Mouse (Mus musculus): ENCODE results near the gene Fgr.
A peak's percentile ranks its signal among the peaks of the same experiment; 100 is the strongest.
"Not testable (repeated sequence)": the region's sequence is repeated elsewhere in the genome, so short reads cannot be mapped to it uniquely, and the experiment has no call there.

Gene Fgr

DNA sequence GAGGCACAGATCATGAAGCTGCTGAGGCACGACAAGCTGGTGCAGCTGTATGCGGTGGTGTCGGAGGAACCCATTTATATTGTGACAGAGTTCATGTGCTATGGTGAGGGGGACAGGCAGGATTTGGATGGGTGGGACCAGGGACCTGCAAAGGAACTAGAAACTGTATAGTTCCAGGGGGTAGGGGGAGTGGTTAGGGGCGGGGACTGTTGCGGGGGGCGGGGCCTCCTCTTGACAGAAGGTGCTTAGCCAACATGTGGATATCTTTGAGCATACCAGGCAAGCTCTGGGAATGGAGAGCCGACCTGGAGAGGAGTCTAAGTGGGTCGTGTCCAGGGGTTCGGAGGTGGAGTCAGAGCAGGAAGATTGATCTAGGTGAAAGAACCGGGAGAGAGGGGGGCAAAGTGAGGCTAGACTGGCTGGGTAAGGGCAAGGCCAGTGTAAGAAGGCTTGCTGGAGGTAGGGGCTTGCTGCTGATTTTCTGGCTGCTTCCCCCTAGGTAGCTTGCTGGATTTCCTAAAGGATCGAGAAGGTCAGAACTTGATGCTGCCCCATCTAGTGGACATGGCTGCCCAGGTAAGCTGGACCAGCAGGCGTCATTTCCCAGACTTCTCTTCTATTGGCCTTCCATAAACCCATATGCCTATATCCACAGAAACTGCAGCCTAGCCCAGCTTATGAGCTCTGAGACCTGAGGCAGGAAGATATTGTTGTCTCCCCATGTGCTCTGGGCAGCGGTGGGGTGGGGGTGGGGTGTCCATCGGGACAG is 23.8 kb downstream of the Fgr start:
- no peaks in the 10 kb centered on the region for H3K27me3 ChIP-seq (ENCODE audit: control insufficient read depth, insufficient read depth, low read length, poor library complexity, severe bottlenecking)
- DNase-seq (ENCODE audit: low read depth, low spot score) = no peak
- H3K36me3 ChIP-seq (ENCODE audit: control insufficient read depth, insufficient read depth, low read length, poor library complexity, severe bottlenecking) = peaks cover 14% of the 10 kb centered on the region; the same call in 1 of the 2 replicates

- no peaks in the 10 kb centered on the region for H3K27me3 ChIP-seq (ENCODE audit: control insufficient read depth, insufficient read depth, low read length, poor library complexity, severe bottlenecking)
- H3K36me3 ChIP-seq (ENCODE audit: control insufficient read depth, insufficient read depth, low read length, poor library complexity, severe bottlenecking) = peaks cover 11% of the 10 kb centered on the region; the same call in 1 of the 2 replicates
- no peak for DNase-seq (ENCODE audit: low read depth, low spot score)
Measured at GRCm38 (mm10) chr4:133002896-133003295, 29.0 kb downstream of the Fgr start.

GRCm38 (mm10) chr4:133003316-133004018 is 29.6 kb downstream of the Fgr start:
- H3K36me3 ChIP-seq (ENCODE audit: control insufficient read depth, insufficient read depth, low read length, poor library complexity, severe bottlenecking) = peaks cover 11% of the 10 kb centered on the region; the same call in 1 of the 2 replicates
- no peaks in the 10 kb centered on the region for H3K27me3 ChIP-seq (ENCODE audit: control insufficient read depth, insufficient read depth, low read length, poor library complexity, severe bottlenecking)
- DNase-seq (ENCODE audit: low read depth, low spot score) = no peak

- no peaks in the 10 kb centered on the region for H3K27me3 ChIP-seq (ENCODE audit: control insufficient read depth, insufficient read depth, low read length, poor library complexity, severe bottlenecking)
- H3K36me3 ChIP-seq (ENCODE audit: control insufficient read depth, insufficient read depth, low read length, poor library complexity, severe bottlenecking) = peaks cover 11% of the 10 kb centered on the region; the same call in 1 of the 2 replicates
- DNase-seq (ENCODE audit: low read depth, low spot score) = peak; percentile 86
Measured at GRCm38 (mm10) chr4:133005233-133005632, 31.3 kb downstream of the Fgr start.

DNA sequence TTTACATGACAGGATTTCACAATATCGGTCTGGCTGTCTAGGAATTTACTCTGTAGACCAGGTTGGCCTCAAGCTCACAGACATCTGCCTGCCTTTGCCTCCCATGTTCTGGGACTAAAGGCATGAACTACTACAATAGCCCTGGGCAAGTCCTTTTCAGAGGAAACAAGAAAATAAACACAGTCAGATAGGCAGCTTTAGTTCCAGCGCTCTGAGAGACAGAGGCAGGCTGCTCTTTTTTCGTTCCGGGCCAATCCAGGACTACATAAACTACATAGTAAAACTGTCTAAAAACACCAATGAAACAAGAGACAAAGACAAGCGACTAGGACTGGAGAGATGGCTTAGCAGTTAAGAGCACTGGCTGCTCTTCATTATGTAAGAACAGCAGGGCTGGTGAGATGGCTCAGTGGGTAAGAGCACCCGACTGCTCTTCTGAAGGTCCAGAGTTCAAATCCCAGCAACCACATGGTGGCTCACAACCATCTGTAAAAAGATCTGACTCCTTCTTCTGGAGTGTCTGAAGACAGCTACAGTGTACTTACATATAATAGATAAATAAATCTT is 32.1 kb downstream of the Fgr start:
- not testable (repeated sequence) for H3K27me3 ChIP-seq (ENCODE audit: control insufficient read depth, insufficient read depth, low read length, poor library complexity, severe bottlenecking); DNase-seq (ENCODE audit: low read depth, low spot score); H3K36me3 ChIP-seq (ENCODE audit: control insufficient read depth, insufficient read depth, low read length, poor library complexity, severe bottlenecking)

GRCm38 (mm10) chr4:133007513-133008380 is 33.9 kb downstream of the Fgr start:
- DNase-seq (ENCODE audit: low read depth, low spot score) = no peak
- peaks cover 3% of the 10 kb centered on the region; the same call in 1 of the 2 replicates for H3K27me3 ChIP-seq (ENCODE audit: control insufficient read depth, insufficient read depth, low read length, poor library complexity, severe bottlenecking)
- H3K36me3 ChIP-seq (ENCODE audit: control insufficient read depth, insufficient read depth, low read length, poor library complexity, severe bottlenecking) = no peaks in the 10 kb centered on the region

GRCm38 (mm10) chr4:133009131-133009530 is 35.2 kb downstream of the Fgr start:
- Histone ChIP-seq H3K36me3 (ENCODE audit: control insufficient read depth, insufficient read depth, low read length, poor library complexity, severe bottlenecking) (no peaks in the 10 kb centered on the region), H3K27me3 (ENCODE audit: control insufficient read depth, insufficient read depth, low read length, poor library complexity, severe bottlenecking) (peaks cover 3% of the 10 kb centered on the region; the same call in 1 of the 2 replicates)
- peak; percentile 76 for DNase-seq (ENCODE audit: low read depth, low spot score)

- DNase-seq (ENCODE audit: low read depth, low spot score) = no peak
- Histone ChIP-seq H3K36me3 (ENCODE audit: control insufficient read depth, insufficient read depth, low read length, poor library complexity, severe bottlenecking) (no peaks in the 10 kb centered on the region), H3K27me3 (ENCODE audit: control insufficient read depth, insufficient read depth, low read length, poor library complexity, severe bottlenecking) (peaks cover 3% of the 10 kb centered on the region; the same call in 1 of the 2 replicates)
Measured at GRCm38 (mm10) chr4:133009676-133010075, 35.8 kb downstream of the Fgr start.

DNA sequence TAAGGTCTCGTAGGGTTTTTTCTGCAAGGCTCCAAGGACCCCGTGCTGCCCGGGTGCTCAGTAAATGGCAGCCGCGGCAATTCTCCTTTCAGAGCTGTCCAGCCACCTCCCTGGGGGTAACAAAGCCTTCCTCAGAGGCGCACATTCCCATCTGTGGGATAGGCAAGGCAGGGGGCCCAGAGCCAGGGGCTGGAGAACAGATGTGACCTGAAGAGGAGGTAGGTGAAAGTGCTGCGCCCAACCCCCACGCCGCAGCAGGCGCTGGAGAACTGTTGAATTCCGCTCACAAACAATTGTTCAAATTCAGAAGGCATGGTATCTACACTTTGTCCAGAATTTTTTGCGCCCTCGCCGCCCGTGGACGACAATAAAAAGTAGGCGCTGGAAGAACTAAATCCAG is 36.7 kb downstream of the Fgr start:
- H3K27me3 ChIP-seq (ENCODE audit: control insufficient read depth, insufficient read depth, low read length, poor library complexity, severe bottlenecking) = peaks cover 3% of the 10 kb centered on the region; the same call in 1 of the 2 replicates
- no peak for DNase-seq (ENCODE audit: low read depth, low spot score)
- no peaks in the 10 kb centered on the region for H3K36me3 ChIP-seq (ENCODE audit: control insufficient read depth, insufficient read depth, low read length, poor library complexity, severe bottlenecking)

GRCm38 (mm10) chr4:133011028-133011820 is 37.3 kb downstream of the Fgr start, which contains the start of gene Ahdc1:
Gene Ahdc1 (plus strand): TSS chr4:133011260.
- no peaks in the 10 kb centered on the region for H3K36me3 ChIP-seq (ENCODE audit: control insufficient read depth, insufficient read depth, low read length, poor library complexity, severe bottlenecking)
- peaks cover 3% of the 10 kb centered on the region; the same call in 1 of the 2 replicates for H3K27me3 ChIP-seq (ENCODE audit: control insufficient read depth, insufficient read depth, low read length, poor library complexity, severe bottlenecking)
- DNase-seq (ENCODE audit: low read depth, low spot score) = peak; percentile 90

DNA sequence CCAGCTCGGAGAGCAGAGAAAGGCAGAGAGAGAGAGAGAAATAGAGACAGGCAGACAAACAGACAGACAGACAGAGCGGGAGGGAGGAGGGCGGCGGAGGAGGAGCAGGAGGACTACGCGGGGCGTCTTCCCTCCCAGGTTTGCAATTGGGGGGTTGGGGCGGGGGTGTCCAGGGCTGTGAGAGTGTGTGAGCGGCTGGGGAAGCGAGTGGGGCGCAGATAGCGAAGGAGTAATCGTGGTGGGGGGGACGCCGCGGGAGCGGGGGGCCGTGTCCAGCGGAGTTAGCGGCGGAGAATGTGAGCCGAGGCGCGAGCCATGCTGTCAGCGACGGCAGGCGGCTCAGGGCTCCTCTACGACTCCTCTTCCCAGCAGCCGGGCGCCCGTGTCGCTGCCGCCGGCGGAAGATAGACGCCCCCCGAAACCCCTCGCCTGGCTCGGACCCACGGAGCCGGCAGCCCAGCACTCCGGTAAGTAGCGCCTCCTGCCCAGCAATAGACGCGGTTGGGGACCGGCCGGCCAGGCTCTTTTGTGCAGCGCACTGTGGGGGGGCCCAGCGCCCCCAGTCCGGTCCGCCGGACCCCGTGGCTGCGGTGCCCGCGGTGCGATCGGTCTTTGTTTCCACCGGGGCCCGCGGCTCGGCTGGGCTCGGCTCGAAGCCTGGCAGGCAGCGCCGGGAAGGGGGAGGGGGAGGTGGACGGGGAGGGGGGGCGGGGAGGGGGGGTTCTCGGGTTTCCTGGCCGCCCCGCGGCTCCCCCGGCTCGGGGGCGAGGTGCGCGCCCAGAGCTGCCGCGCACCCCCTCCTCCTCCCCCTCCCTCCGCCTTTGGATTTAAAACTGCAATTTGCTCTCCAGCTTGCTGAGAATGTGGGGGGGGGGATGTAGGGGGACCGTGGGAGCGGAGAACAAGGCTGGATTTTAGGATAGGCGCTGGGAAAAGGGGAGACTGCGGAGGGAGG is 38.2 kb downstream of the Fgr start:
- DNase-seq (ENCODE audit: low read depth, low spot score) = peak; percentile 41
- no peaks in the 10 kb centered on the region for H3K36me3 ChIP-seq (ENCODE audit: control insufficient read depth, insufficient read depth, low read length, poor library complexity, severe bottlenecking)
- H3K27me3 ChIP-seq (ENCODE audit: control insufficient read depth, insufficient read depth, low read length, poor library complexity, severe bottlenecking) = peaks cover 3% of the 10 kb centered on the region; the same call in 1 of the 2 replicates

DNA sequence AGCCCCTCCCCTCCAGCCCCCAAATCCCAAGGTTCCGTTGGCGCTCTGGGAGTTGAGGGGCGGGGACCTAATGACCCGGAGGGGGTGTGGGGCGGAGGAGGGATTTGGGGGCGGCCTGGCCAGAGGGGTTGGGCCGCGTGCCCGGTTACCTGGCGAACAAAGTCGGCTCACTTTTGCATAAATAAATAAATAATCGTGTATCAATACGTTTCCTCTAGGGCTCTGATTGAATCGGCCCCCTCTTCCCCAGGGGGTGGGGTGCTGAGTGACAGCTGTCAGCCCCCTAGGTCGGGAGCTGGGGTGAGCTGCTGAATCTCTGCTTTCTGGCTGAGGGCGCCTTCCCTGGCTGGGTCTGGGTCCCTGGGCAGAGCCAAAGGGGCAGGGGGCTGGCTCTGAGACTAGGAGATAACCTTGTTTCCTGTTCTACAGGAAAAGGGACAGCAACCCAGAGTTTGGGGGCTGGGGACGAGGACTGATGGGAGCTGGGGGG is 38.9 kb downstream of the Fgr start:
- peak; percentile 43 for DNase-seq (ENCODE audit: low read depth, low spot score)
- H3K27me3 ChIP-seq (ENCODE audit: control insufficient read depth, insufficient read depth, low read length, poor library complexity, severe bottlenecking) = peaks cover 3% of the 10 kb centered on the region; the same call in 1 of the 2 replicates
- no peaks in the 10 kb centered on the region for H3K36me3 ChIP-seq (ENCODE audit: control insufficient read depth, insufficient read depth, low read length, poor library complexity, severe bottlenecking)

Data from splenic B cell, adult 2 months (primary cell).